Mouse (Mus musculus): ENCODE results near the gene Gpkow. TPM values are rescaled to one million over a fixed set of nuclear protein-coding genes. Genes with fewer than 3 reads are reported as not detected.
"Not testable (repeated sequence)": the region's sequence is repeated elsewhere in the genome, so short reads cannot be mapped to it uniquely, and the experiment has no call there.

The Gpkow gene
- polyA plus RNA-seq, 1 experiment from 2014 or later: 33.5 TPM

GRCm38 (mm10) chrX:7679405-7680056 lies 17.4 kb upstream of the Gpkow start:
- H3K9ac ChIP-seq (ENCODE audit: low read length): peak overlapping the region; percentile 71
- 13% methylated on average over 27 of the region's 27 CpGs for WGBS
- 0 out of 2 replicates have a peak overlapping the region, but pooled peaks have one; percentile 23 for H3K27ac ChIP-seq (ENCODE audit: low read length)
- H3K4me1 ChIP-seq (ENCODE audit: control insufficient read depth, insufficient read depth, low read length): 0 out of 2 replicates have a peak, but pooled peaks cover 4% of the 10 kb centered on the region
- H3K36me3 ChIP-seq (ENCODE audit: control insufficient read depth, insufficient read depth): no peaks in the 10 kb centered on the region
- H3K4me2 ChIP-seq (ENCODE audit: low read depth, low read length): peak overlapping the region; percentile 62
- H3K27me3 ChIP-seq (ENCODE audit: control insufficient read depth, insufficient read depth, low read length): no peaks in the 10 kb centered on the region
- peak overlapping the region; percentile 47 for H3K4me3 ChIP-seq (ENCODE audit: low read length)
- peak; percentile 94 for ATAC-seq (replicated peaks; ENCODE audit: extremely low read depth, insufficient read depth, low FRiP score)
- H3K9me3 ChIP-seq (replicated peaks; ENCODE audit: control insufficient read depth, low read length): no peaks in the 10 kb centered on the region

GRCm38 (mm10) chrX:7680057-7680412 lies 16.9 kb upstream of the Gpkow start:
- Histone ChIP-seq H3K9ac (ENCODE audit: low read length) (peak overlapping the region; percentile 71), H3K27ac (ENCODE audit: low read length) (no peak overlapping the region), H3K4me3 (ENCODE audit: low read length) (peak overlapping the region; percentile 47), H3K36me3 (ENCODE audit: control insufficient read depth, insufficient read depth) (no peaks in the 10 kb centered on the region), H3K4me2 (ENCODE audit: low read depth, low read length) (peak overlapping the region; percentile 62), H3K9me3 (replicated peaks; ENCODE audit: control insufficient read depth, low read length) (no peaks in the 10 kb centered on the region), H3K27me3 (ENCODE audit: control insufficient read depth, insufficient read depth, low read length) (no peaks in the 10 kb centered on the region; the same call in 1 of the 2 replicates), H3K4me1 (ENCODE audit: control insufficient read depth, insufficient read depth, low read length) (0 out of 2 replicates have a peak, but pooled peaks cover under 1% of the 10 kb centered on the region)
- WGBS: 31% methylated on average over 12 of the region's 12 CpGs
- no peak for ATAC-seq (replicated peaks; ENCODE audit: extremely low read depth, insufficient read depth, low FRiP score)

GRCm38 (mm10) chrX:7680864-7681263 lies 16.1 kb upstream of the Gpkow start, which contains the start of gene Magix:
Magix (minus strand) TSS chrX:7681251.
- Histone ChIP-seq H3K4me3 (ENCODE audit: low read length) (peak within 1 kb of the TSS; percentile 47), H3K27me3 (ENCODE audit: control insufficient read depth, insufficient read depth, low read length) (no peaks in the 10 kb centered on the region; the same call in 1 of the 2 replicates), H3K9ac (ENCODE audit: low read length) (peak within 1 kb of the TSS; percentile 71), H3K4me1 (ENCODE audit: control insufficient read depth, insufficient read depth, low read length) (no peaks in the 10 kb centered on the region), H3K4me2 (ENCODE audit: low read depth, low read length) (peak within 1 kb of the TSS; percentile 62), H3K9me3 (replicated peaks; ENCODE audit: control insufficient read depth, low read length) (no peaks in the 10 kb centered on the region), H3K36me3 (ENCODE audit: control insufficient read depth, insufficient read depth) (no peaks in the 10 kb centered on the region), H3K27ac (ENCODE audit: low read length) (no peak within 1 kb of the TSS)
- WGBS: 53% methylated on average over 14 of the region's 14 CpGs
- ATAC-seq (replicated peaks; ENCODE audit: extremely low read depth, insufficient read depth, low FRiP score): no peak

- no peak overlapping the region for H3K27ac ChIP-seq (ENCODE audit: low read length)
- no peak for ATAC-seq (replicated peaks; ENCODE audit: extremely low read depth, insufficient read depth, low FRiP score)
- no peaks in the 10 kb centered on the region for H3K36me3 ChIP-seq (ENCODE audit: control insufficient read depth, insufficient read depth)
- H3K4me1 ChIP-seq (ENCODE audit: control insufficient read depth, insufficient read depth, low read length): no peaks in the 10 kb centered on the region
- no peaks in the 10 kb centered on the region; the same call in 1 of the 2 replicates for H3K27me3 ChIP-seq (ENCODE audit: control insufficient read depth, insufficient read depth, low read length)
- H3K4me3 ChIP-seq (ENCODE audit: low read length): no peak overlapping the region
- no peaks in the 10 kb centered on the region for H3K9me3 ChIP-seq (replicated peaks; ENCODE audit: control insufficient read depth, low read length)
- 88% methylated on average over 2 of the region's 2 CpGs for WGBS
- H3K4me2 ChIP-seq (ENCODE audit: low read depth, low read length): no peak overlapping the region
- H3K9ac ChIP-seq (ENCODE audit: low read length): no peak overlapping the region
Observed at GRCm38 (mm10) chrX:7688321-7688720, 8.6 kb upstream of the Gpkow start.

- no peaks in the 10 kb centered on the region for H3K36me3 ChIP-seq (ENCODE audit: control insufficient read depth, insufficient read depth)
- no peak for ATAC-seq (replicated peaks; ENCODE audit: extremely low read depth, insufficient read depth, low FRiP score)
Observed at GRCm38 (mm10) chrX:7690486-7690885, 6.4 kb upstream of the Gpkow start.

GRCm38 (mm10) chrX:7692862-7693261 lies 4.1 kb upstream of the Gpkow start:
- Histone ChIP-seq H3K27me3 (ENCODE audit: control insufficient read depth, insufficient read depth, low read length) (no peaks in the 10 kb centered on the region), H3K4me3 (ENCODE audit: low read length) (no peak overlapping the region), H3K36me3 (ENCODE audit: control insufficient read depth, insufficient read depth) (no peaks in the 10 kb centered on the region), H3K4me1 (ENCODE audit: control insufficient read depth, insufficient read depth, low read length) (no peaks in the 10 kb centered on the region), H3K27ac (ENCODE audit: low read length) (no peak overlapping the region), H3K9me3 (replicated peaks; ENCODE audit: control insufficient read depth, low read length) (no peaks in the 10 kb centered on the region), H3K9ac (ENCODE audit: low read length) (no peak overlapping the region), H3K4me2 (ENCODE audit: low read depth, low read length) (no peak overlapping the region)
- 34% methylated on average over 4 of the region's 4 CpGs for WGBS
- no peak for ATAC-seq (replicated peaks; ENCODE audit: extremely low read depth, insufficient read depth, low FRiP score)

More at GRCm38 (mm10) chrX:7690486-7690885, 6.4 kb upstream of the Gpkow start:
- H3K4me1 ChIP-seq (ENCODE audit: control insufficient read depth, insufficient read depth, low read length): no peaks in the 10 kb centered on the region
- no peak overlapping the region for H3K4me2 ChIP-seq (ENCODE audit: low read depth, low read length)
- H3K4me3 ChIP-seq (ENCODE audit: low read length): no peak overlapping the region
- no peak overlapping the region for H3K9ac ChIP-seq (ENCODE audit: low read length)
- H3K27me3 ChIP-seq (ENCODE audit: control insufficient read depth, insufficient read depth, low read length): no peaks in the 10 kb centered on the region
- no peaks in the 10 kb centered on the region for H3K9me3 ChIP-seq (replicated peaks; ENCODE audit: control insufficient read depth, low read length)
- WGBS: 49% methylated on average over 3 of the region's 3 CpGs
- H3K27ac ChIP-seq (ENCODE audit: low read length): no peak overlapping the region

GRCm38 (mm10) chrX:7696520-7696919 lies 411 bp upstream of the Gpkow start:
- Histone ChIP-seq H3K4me2 (ENCODE audit: low read depth, low read length) (peak overlapping the region; percentile 49; the same call in 1 of the 2 replicates), H3K36me3 (ENCODE audit: control insufficient read depth, insufficient read depth) (peaks cover 3% of the 10 kb centered on the region; the same call in 1 of the 2 replicates), H3K9me3 (replicated peaks; ENCODE audit: control insufficient read depth, low read length) (no peaks in the 10 kb centered on the region), H3K27ac (ENCODE audit: low read length) (no peak overlapping the region), H3K4me1 (ENCODE audit: control insufficient read depth, insufficient read depth, low read length) (no peaks in the 10 kb centered on the region), H3K27me3 (ENCODE audit: control insufficient read depth, insufficient read depth, low read length) (no peaks in the 10 kb centered on the region), H3K4me3 (ENCODE audit: low read length) (peak overlapping the region; percentile 68), H3K9ac (ENCODE audit: low read length) (no peak overlapping the region)
- 35% methylated on average over 6 of the region's 6 CpGs for WGBS
- ATAC-seq (replicated peaks; ENCODE audit: extremely low read depth, insufficient read depth, low FRiP score): no peak

DNA sequence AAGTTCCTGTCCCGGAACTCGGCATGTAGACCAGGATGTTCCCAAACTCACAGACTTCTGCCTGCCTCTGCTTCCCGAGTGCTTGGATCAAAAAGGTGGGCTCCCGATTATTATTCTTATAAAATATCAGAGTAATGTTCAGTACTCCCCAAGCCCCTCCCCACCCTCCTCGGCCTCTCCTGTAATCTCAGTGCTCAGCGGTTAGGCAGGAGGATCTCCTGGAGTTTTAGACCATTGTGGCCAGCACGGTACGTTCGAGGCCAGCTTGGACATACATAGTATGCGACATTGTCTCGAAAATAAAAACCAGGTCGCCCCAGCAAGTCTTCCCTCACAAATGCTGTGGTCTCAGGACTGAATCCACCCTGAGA lies 16.8 kb downstream of the Gpkow start:
- ATAC-seq (replicated peaks; ENCODE audit: extremely low read depth, insufficient read depth, low FRiP score); H3K27ac ChIP-seq (ENCODE audit: low read length): not testable (repeated sequence)
- H3K4me2 ChIP-seq (ENCODE audit: low read depth, low read length): peak overlapping the region; percentile 62

GRCm38 (mm10) chrX:7714135-7714899 lies 17.4 kb downstream of the Gpkow start, which contains the start of gene Wdr45:
Wdr45 (plus strand) TSS chrX:7714333.
- Histone ChIP-seq H3K9ac (ENCODE audit: low read length) (peak within 1 kb of the TSS; percentile 58), H3K4me3 (ENCODE audit: low read length) (peak within 1 kb of the TSS; percentile 46), H3K4me2 (ENCODE audit: low read depth, low read length) (peak within 1 kb of the TSS; percentile 62)
- 9% methylated on average over 36 of the region's 60 CpGs for WGBS
- H3K9me3 ChIP-seq (replicated peaks; ENCODE audit: control insufficient read depth, low read length); H3K27me3 ChIP-seq (ENCODE audit: control insufficient read depth, insufficient read depth, low read length); H3K36me3 ChIP-seq (ENCODE audit: control insufficient read depth, insufficient read depth); H3K4me1 ChIP-seq (ENCODE audit: control insufficient read depth, insufficient read depth, low read length); H3K27ac ChIP-seq (ENCODE audit: low read length): not testable (repeated sequence)
- ATAC-seq (replicated peaks; ENCODE audit: extremely low read depth, insufficient read depth, low FRiP score): peak; percentile 96

More for the DNA sequence above, 16.8 kb downstream of the Gpkow start:
- 32% methylated on average over 5 of the region's 12 CpGs for WGBS
- not testable (repeated sequence) for H3K36me3 ChIP-seq (ENCODE audit: control insufficient read depth, insufficient read depth); H3K9me3 ChIP-seq (replicated peaks; ENCODE audit: control insufficient read depth, low read length); H3K4me1 ChIP-seq (ENCODE audit: control insufficient read depth, insufficient read depth, low read length); H3K27me3 ChIP-seq (ENCODE audit: control insufficient read depth, insufficient read depth, low read length)
- peak overlapping the region; percentile 46 for H3K4me3 ChIP-seq (ENCODE audit: low read length)
- H3K9ac ChIP-seq (ENCODE audit: low read length): peak overlapping the region; percentile 58

All from heart, embryonic 16.5 days (tissue).